Mouse (Mus musculus) embryonic fibroblast, embryonic 13.5 days (primary cell): ENCODE data around the gene Mybpc3.

Experiments used
- CTCF ChIP-seq: IDR thresholded peaks from 2 replicates; pipeline ENCODE4 v1.5.1; 2011; ENCODE audit warnings: mild to moderate bottlenecking, control low read depth, low read length, moderate library complexity, borderline replicate concordance; ENCODE audit not compliant: insufficient read depth
- POLR2A ChIP-seq: IDR thresholded peaks from 2 replicates; pipeline ENCODE4 v1.6.1; 2011; ENCODE audit warnings: low read depth, mild to moderate bottlenecking, control low read depth, low read length, moderate library complexity

DNA sequence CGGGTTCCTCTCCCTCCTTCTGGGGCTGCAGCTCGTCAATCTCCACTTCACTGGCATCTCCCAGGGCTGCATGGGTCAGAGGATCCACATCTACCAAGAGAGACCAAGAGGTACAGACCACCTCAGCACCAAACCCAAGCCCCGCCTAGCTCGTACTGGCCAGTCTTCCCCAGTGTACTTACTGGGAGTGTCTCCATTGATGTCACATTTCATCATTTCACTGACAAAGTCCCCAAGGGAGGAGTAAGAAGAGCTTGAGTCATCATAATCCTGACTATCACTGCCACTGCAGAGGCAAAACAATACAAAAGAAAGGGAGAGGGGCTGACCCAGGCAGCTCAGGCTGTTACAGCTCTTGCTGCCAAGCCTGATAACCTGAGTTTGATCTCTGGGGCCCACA is 49.7 kb downstream of the Mybpc3 start:
- TF ChIP-seq CTCF (no peak), POLR2A (no peak)
